Mouse (Mus musculus) embryonic fibroblast, embryonic 13.5 days (primary cell): Measurements from ENCODE around the gene Galnt18.

Source experiments
- CTCF ChIP-seq: IDR thresholded peaks from 2 replicates; pipeline ENCODE4 v1.5.1; 2011; ENCODE audit warnings: mild to moderate bottlenecking, control low read depth, low read length, moderate library complexity, borderline replicate concordance; ENCODE audit not compliant: insufficient read depth
- POLR2A ChIP-seq: IDR thresholded peaks from 2 replicates; pipeline ENCODE4 v1.6.1; 2011; ENCODE audit warnings: low read depth, mild to moderate bottlenecking, control low read depth, low read length, moderate library complexity

DNA sequence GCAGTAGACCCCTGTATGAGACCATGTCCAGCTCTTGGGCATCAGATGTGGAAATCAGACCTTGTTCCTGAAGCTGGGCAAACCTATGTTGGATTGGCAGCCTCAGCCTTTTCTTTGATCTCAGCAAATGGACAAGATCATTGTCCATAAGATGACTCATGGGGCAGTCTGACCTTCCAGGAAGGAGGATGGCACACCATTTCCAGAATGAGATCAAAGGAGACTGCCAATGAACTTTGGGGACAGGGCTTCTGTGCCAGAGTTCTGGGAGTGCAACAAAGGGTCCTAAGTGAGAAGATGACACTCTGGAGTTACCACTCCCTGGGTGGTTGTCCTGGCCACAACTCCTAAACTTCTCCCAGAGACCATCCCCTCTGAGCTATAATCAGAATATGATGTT, 174.1 kb downstream of the Galnt18 start:
- TF ChIP-seq CTCF = no peak
- TF ChIP-seq POLR2A = no peak
